Mouse (Mus musculus) frontal cortex, postnatal 10 days (tissue): ENCODE measurements around the gene Clns1a.

Source experiments
- DNase-seq, 2 experiments: peaks; one replicate each; pipeline ENCODE4 v3.0.0; 2022; ENCODE audit warnings: low spot score in 2 of 2, mixed read lengths in 1 of 2

Gene Clns1a

DNA sequence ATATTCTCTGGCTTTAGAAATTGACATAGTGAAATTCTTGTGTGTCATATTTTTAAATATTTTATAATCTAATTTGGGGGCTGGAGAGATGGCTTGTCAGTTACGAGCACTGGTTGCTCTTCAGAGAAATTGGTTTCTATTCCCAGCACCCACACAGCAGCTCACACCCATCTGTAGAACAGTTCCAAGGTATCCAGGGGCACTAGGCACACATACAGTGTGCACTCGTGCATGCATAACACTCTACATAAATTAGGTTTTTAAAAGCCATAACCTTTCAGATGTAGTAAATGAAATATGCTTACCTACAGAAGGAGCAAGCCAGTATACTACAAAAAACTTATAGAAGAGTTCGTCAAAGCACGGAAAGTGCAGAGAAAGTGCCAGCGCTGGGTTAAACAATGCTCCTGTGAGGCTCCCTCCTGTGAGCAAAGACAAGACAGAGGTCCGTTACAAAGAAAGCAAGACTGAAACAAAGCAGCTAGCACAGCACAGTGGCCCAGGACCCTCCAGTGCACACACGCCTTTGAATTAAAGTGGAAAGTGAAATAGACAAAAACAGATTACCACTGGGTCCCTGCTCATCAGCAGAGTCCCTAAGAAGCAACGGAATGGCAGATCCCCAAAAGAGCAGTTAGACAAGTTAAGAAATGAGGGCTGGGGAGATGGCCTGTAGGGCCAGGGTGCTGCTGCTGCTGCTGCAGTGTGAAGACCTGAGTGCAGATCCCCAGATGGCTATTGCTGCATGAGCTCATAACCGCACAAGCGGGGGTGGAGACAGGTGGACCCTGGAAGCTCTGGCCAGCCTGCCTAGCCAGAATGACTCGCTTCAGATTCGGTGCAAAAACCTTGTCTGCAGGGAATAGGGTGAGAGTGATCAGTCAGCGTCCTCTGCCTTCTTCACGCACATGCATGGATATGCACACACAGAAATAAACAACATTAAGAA lies 32.5 kb downstream of the Clns1a start:
- no peak for DNase-seq

DNA sequence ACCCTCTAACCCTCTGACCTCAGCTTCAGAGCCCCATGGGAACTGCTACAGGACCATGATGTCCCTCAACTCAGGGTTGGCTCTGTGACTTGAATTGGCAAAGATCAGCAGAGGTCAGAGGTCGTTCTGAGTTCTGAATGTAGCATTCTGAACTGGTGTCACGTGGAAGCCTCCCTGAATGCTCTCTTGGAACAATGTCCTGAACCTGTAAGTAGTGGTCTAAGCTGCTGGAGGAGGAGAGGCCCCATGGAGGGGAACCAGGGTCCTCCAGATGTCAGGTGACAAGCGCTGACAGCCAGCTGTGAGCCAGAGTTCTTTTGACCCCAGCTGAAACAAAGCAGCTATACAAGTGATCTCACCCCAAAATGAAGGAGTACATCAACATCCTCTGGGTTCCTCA lies 34.0 kb downstream of the Clns1a start:
- DNase-seq, result no peak

GRCm38 (mm10) chr7:97733606-97734005 lies 37.2 kb downstream of the Clns1a start:
- no peak for DNase-seq

DNA sequence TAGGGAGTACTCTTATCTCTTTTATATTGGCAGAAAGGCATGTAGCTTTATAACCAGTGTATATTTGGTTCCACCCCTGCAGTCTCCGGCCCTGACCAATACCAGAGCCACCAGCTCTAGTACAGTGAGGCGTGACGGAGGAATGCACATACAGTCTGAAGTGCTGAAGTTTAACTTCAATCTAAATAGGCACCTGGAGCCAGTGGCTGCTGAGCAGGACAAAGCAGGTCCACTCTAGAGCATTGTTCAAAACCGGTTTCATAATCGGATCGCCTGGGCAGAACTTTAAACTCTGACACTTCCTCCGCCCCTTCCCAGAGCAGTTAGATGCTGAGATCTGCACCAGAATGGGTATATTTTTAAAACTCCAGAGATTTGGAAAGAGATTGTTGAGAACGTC lies 38.6 kb downstream of the Clns1a start:
- DNase-seq, result no peak

DNA sequence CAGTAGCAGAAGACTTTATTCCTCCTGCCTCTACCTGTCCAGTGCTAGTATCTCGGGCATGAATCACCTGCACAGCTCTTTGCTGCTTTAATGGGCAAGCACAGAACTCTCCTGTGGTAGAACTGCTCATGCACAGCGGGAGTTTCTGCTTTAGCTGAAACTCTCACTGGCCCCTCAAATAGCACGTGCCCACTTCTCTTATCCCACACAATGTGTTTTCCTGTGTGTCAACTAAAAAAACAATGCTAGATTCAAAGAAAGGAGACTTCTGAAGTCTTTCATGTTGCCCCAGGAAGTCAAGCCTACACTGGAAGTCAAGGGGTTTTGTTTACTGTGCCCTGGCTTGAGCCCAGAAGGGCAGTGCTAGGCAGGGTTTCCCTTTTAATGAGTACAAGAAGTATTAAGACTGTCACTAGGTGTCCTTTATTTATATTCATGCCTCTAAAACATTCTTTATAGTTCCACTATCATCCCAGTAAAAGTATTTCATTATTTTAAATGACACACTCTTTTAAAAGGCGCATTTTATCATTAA lies 39.5 kb downstream of the Clns1a start:
- no peak for DNase-seq

- DNase-seq, result no peak
Measured at GRCm38 (mm10) chr7:97737256-97737637, 40.8 kb downstream of the Clns1a start.

- peak; percentile 59 to 72 for DNase-seq
Measured at GRCm38 (mm10) chr7:97737638-97738456, 41.4 kb downstream of the Clns1a start, which contains the start of gene Aqp11. TSS of gene Aqp11 (minus strand) at chr7:97738289.

- no peak for DNase-seq
Measured at GRCm38 (mm10) chr7:97740948-97741347, 44.5 kb downstream of the Clns1a start.

- DNase-seq, result no peak
Measured at GRCm38 (mm10) chr7:97741756-97742291, 45.4 kb downstream of the Clns1a start.

- DNase-seq, result peak in 1 of 2 experiments; percentile 56
Measured at GRCm38 (mm10) chr7:97745299-97745698, 48.9 kb downstream of the Clns1a start.

DNA sequence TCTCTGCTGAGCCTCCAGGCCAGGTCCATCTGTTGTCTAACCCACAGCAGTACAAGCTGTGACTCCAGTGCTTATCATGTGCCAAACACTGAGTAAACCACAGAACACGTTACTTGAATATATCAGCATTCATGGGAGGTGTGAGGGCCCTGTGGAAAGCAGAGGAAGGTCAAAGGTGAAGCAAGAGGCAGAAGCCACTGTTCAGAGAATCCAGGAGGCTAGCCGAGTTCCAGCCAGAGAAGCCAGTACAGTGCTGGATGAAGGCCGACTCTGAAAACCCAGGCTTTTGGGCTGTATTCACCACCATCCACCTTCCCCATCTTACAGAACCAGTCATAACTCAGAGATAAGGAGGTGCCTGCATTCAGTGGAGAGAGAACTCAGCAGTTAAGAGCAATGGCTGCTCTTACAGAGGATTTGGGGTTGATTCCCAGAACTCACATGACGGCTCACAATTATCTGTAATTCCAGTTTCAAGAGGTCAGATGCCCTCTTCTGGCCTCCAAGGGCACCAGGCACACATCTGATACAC lies 50.8 kb downstream of the Clns1a start:
- DNase-seq, result no peak

- DNase-seq, result peak; percentile 71 to 79
Measured at GRCm38 (mm10) chr7:97747787-97748497, 51.5 kb downstream of the Clns1a start.

DNA sequence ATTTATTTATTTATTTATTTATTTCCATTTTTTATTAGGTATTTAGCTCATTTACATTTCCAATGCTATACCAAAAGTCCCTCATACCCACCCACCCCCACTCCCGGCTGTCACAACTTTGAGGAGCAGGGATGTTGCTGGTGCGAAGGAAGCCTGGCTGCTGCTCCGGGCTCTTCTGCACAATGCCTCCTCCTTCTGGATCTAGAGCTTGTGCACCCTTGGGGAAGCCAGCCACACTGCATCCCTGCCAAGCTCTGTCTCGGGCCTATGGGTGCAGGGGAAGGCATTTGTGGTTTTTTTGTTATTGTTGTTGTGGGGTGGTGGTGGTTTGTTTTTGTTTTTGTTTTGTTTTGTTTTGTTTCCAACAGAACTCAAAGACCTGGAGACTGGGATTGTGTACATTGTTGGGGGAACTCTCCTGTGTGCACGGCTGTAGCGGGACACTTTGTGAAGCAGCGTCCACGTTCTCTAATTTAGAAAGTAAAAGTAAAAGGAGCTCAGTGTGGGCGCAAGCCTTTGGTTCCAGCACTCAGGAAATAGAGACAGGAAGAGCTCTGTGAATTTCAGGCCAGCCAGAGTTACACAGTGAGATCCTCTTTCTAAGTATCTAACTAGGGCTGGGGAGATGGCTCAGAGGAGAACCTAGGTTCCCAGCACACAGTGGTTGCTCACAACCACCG lies 52.2 kb downstream of the Clns1a start:
- no peak for DNase-seq

GRCm38 (mm10) chr7:97749207-97750190 lies 53.1 kb downstream of the Clns1a start:
- no peak for DNase-seq

DNA sequence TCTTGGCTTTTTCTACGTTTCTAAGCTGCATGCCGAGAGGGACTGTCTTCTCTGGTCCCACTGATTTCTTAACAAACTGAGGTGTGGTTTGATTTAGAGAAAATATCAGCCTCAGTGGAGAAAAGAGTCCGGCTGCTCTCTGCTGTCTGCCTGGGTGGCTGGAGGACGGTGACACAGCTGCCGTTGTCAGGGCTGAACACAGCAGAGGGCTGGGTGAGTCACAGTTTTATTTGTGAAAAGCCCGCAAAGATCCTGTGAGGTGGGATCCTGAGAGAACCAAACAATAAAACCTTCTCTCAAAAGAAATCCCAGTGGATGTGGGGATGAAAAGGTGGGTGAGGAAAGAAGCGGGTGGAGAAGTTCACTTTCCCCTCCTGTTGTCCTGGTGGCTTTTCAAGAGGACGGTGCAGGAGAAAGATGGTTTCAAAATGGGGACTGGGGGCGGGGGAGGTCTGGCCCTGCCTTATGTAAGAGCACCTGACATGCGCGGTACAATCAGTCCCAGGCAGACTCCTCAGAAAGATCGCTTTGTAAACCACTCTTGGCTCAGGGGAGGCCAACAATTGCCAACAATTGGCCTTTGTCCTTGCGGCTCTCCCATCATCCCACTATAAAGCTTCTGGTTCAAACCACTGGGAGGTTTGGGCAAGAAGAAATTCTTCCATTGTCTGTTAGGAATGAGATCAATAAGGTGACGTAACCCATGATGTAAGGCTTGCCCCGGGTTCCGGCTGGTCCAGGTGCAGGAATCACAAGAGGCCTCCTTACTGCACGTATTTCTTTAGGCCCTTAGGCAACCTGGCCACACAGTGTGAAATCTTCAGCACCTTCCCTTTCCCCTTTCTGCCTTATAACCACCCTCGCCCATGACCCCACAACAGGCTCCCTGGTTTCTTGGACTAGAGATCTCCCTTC lies 60.8 kb downstream of the Clns1a start:
- DNase-seq, result no peak

DNA sequence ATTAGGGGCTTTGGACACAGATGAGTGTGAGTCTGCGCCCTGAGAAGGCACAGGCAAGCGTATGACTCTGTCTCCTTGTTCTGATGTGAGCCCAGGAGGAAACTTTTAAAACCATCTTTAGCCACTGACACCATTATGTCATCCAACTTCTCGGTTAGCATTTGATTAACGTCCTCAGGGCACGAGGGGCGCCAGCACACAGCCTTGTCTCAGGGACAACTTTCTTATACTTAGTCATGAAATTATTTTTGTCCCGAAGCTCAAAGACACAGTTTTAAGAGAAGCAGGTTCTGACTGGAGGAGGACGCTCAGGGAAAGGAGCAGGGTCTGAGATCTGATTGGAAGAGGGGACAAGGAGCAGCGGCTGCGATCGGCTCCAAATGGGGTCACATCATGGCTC lies 68.2 kb downstream of the Clns1a start:
- no peak for DNase-seq

GRCm38 (mm10) chr7:97765181-97765962 lies 68.9 kb downstream of the Clns1a start:
- no peak for DNase-seq
